Mouse (Mus musculus): ENCODE results near the gene Nr1h4.

- TF ChIP-seq CTCF (IDR thresholded peaks at IDR 0.05; ENCODE audit: control insufficient read depth, insufficient read depth, insufficient read length) (no peak), MYOD1 (IDR thresholded peaks at IDR 0.05; ENCODE audit: control insufficient read depth, insufficient read length, low read depth) (no peak), MYOG (IDR thresholded peaks at IDR 0.05; ENCODE audit: control insufficient read depth, extremely low read depth, insufficient read length) (no peak)
These were observed 49.4 kb downstream of the Nr1h4 start for GRCm38 (mm10) chr10:89483812-89484602.

Data from C2C12 (cell line).